Mouse (Mus musculus): ENCODE results near the gene Prkag2. TPM values are rescaled to one million over a fixed set of nuclear protein-coding genes. Genes with fewer than 3 reads are reported as not detected.

Gene Prkag2
- polyA plus RNA-seq, 1 experiment from 2014 or later = 36.4 TPM

- TF ChIP-seq CTCF (IDR thresholded peaks at IDR 0.05; ENCODE audit: low read depth) = no peak
- 39% methylated on average over 6 of the region's 6 CpGs for WGBS
These were observed 94.8 kb downstream of the Prkag2 start for GRCm38 (mm10) chr5:25005532-25006129.

GRCm38 (mm10) chr5:25001391-25001794 is 99.0 kb downstream of the Prkag2 start:
- Histone ChIP-seq H3K4me2 (ENCODE audit: low read length) (no peak overlapping the region), H3K27me3 (ENCODE audit: insufficient read depth, low read length) (no peaks in the 10 kb centered on the region), H3K4me1 (replicated peaks; ENCODE audit: insufficient read depth, low read length) (no peaks in the 10 kb centered on the region), H3K4me3 (replicated peaks; ENCODE audit: low read depth, low read length) (no peak overlapping the region), H3K36me3 (ENCODE audit: insufficient read depth, low read length) (no peaks in the 10 kb centered on the region), H3K27ac (no peak overlapping the region), H3K9ac (ENCODE audit: low read depth, low read length) (no peak overlapping the region), H3K9me3 (replicated peaks; ENCODE audit: low read length) (no peaks in the 10 kb centered on the region)
- ATAC-seq (replicated peaks; ENCODE audit: low FRiP score, low read depth) (no peak), DNase-seq (ENCODE audit: low spot score) (no peak)
- no peak for TF ChIP-seq CTCF (IDR thresholded peaks at IDR 0.05; ENCODE audit: low read depth)
- 30% methylated on average over 8 of the region's 8 CpGs for WGBS

More at GRCm38 (mm10) chr5:25005532-25006129, 94.8 kb downstream of the Prkag2 start:
- Histone ChIP-seq H3K27me3 (ENCODE audit: insufficient read depth, low read length) (no peaks in the 10 kb centered on the region), H3K36me3 (ENCODE audit: insufficient read depth, low read length) (no peaks in the 10 kb centered on the region), H3K9ac (ENCODE audit: low read depth, low read length) (no peak overlapping the region), H3K4me1 (replicated peaks; ENCODE audit: insufficient read depth, low read length) (peaks cover 4% of the 10 kb centered on the region), H3K4me2 (ENCODE audit: low read length) (no peak overlapping the region), H3K4me3 (replicated peaks; ENCODE audit: low read depth, low read length) (no peak overlapping the region), H3K27ac (no peak overlapping the region), H3K9me3 (replicated peaks; ENCODE audit: low read length) (no peaks in the 10 kb centered on the region)
- ATAC-seq (replicated peaks; ENCODE audit: low FRiP score, low read depth) = no peak
- peak; percentile 29 for DNase-seq (ENCODE audit: low spot score)

GRCm38 (mm10) chr5:24999351-24999750 is 101.1 kb downstream of the Prkag2 start:
- no peak for TF ChIP-seq CTCF (IDR thresholded peaks at IDR 0.05; ENCODE audit: low read depth)
- H3K27ac ChIP-seq = no peak overlapping the region
- WGBS = 68% methylated on average over 4 of the region's 4 CpGs

GRCm38 (mm10) chr5:24995576-24996100 is 104.8 kb downstream of the Prkag2 start:
- TF ChIP-seq CTCF (IDR thresholded peaks at IDR 0.05; ENCODE audit: low read depth) = no peak
- Histone ChIP-seq H3K27ac (peak overlapping the region; percentile 82), H3K9me3 (replicated peaks; ENCODE audit: low read length) (no peaks in the 10 kb centered on the region), H3K4me3 (replicated peaks; ENCODE audit: low read depth, low read length) (0 out of 2 replicates have a peak overlapping the region, but pooled peaks have one; percentile 4), H3K27me3 (ENCODE audit: insufficient read depth, low read length) (no peaks in the 10 kb centered on the region), H3K4me2 (ENCODE audit: low read length) (peak overlapping the region; percentile 56), H3K36me3 (ENCODE audit: insufficient read depth, low read length) (no peaks in the 10 kb centered on the region), H3K9ac (ENCODE audit: low read depth, low read length) (peak overlapping the region; percentile 44; the same call in 1 of the 2 replicates), H3K4me1 (replicated peaks; ENCODE audit: insufficient read depth, low read length) (no peaks in the 10 kb centered on the region; the same call in 1 of the 2 replicates)
- DNase-seq (ENCODE audit: low spot score) = peak; percentile 94
- 5% methylated on average over 13 of the region's 13 CpGs for WGBS
- ATAC-seq (replicated peaks; ENCODE audit: low FRiP score, low read depth) = peak; percentile 86

More at GRCm38 (mm10) chr5:24999351-24999750, 101.1 kb downstream of the Prkag2 start:
- Histone ChIP-seq H3K9ac (ENCODE audit: low read depth, low read length) (no peak overlapping the region), H3K4me3 (replicated peaks; ENCODE audit: low read depth, low read length) (no peak overlapping the region), H3K4me1 (replicated peaks; ENCODE audit: insufficient read depth, low read length) (no peaks in the 10 kb centered on the region; the same call in 1 of the 2 replicates), H3K9me3 (replicated peaks; ENCODE audit: low read length) (no peaks in the 10 kb centered on the region), H3K27me3 (ENCODE audit: insufficient read depth, low read length) (no peaks in the 10 kb centered on the region), H3K4me2 (ENCODE audit: low read length) (no peak overlapping the region), H3K36me3 (ENCODE audit: insufficient read depth, low read length) (no peaks in the 10 kb centered on the region)
- DNase-seq (ENCODE audit: low spot score) (peak; percentile 38), ATAC-seq (replicated peaks; ENCODE audit: low FRiP score, low read depth) (no peak)

DNA sequence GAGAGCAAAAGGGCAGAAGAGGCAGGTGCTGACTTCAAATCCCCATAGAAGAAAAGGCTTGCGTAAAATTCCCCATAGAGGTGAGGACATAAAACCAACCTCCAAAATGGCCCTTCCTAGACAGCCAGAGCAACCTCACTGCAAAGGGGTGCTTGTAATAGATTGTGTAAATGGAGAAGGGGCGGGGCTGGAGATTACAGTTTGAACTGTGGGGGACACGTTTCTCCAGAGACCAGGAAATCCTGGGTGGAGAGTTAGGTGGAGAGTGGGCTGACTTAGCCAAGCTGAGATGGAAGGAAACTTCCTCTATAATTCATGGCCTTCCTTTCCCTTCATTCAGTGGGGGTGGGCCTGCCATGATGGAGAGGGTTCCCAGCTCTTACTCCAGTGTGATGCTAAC is 107.3 kb downstream of the Prkag2 start:
- no peaks in the 10 kb centered on the region; the same call in 1 of the 2 replicates for H3K4me1 ChIP-seq (replicated peaks; ENCODE audit: insufficient read depth, low read length)
- no peaks in the 10 kb centered on the region for H3K27me3 ChIP-seq (ENCODE audit: insufficient read depth, low read length)
- H3K9me3 ChIP-seq (replicated peaks; ENCODE audit: low read length) = no peaks in the 10 kb centered on the region
- H3K4me2 ChIP-seq (ENCODE audit: low read length) = no peak overlapping the region
- H3K27ac ChIP-seq = no peak overlapping the region
- no peak for DNase-seq (ENCODE audit: low spot score)
- H3K9ac ChIP-seq (ENCODE audit: low read depth, low read length) = no peak overlapping the region
- H3K36me3 ChIP-seq (ENCODE audit: insufficient read depth, low read length) = no peaks in the 10 kb centered on the region
- 58% methylated on average over 3 of the region's 3 CpGs for WGBS
- no peak overlapping the region for H3K4me3 ChIP-seq (replicated peaks; ENCODE audit: low read depth, low read length)
- ATAC-seq (replicated peaks; ENCODE audit: low FRiP score, low read depth) = no peak
- TF ChIP-seq CTCF (IDR thresholded peaks at IDR 0.05; ENCODE audit: low read depth) = no peak

- Histone ChIP-seq H3K36me3 (ENCODE audit: insufficient read depth, low read length) (no peaks in the 10 kb centered on the region), H3K27me3 (ENCODE audit: insufficient read depth, low read length) (no peaks in the 10 kb centered on the region), H3K27ac (no peak overlapping the region), H3K4me2 (ENCODE audit: low read length) (no peak overlapping the region), H3K4me1 (replicated peaks; ENCODE audit: insufficient read depth, low read length) (no peaks in the 10 kb centered on the region; the same call in 1 of the 2 replicates), H3K9me3 (replicated peaks; ENCODE audit: low read length) (no peaks in the 10 kb centered on the region), H3K4me3 (replicated peaks; ENCODE audit: low read depth, low read length) (no peak overlapping the region), H3K9ac (ENCODE audit: low read depth, low read length) (no peak overlapping the region)
- DNase-seq (ENCODE audit: low spot score) (no peak), ATAC-seq (replicated peaks; ENCODE audit: low FRiP score, low read depth) (no peak)
- no peak for TF ChIP-seq CTCF (IDR thresholded peaks at IDR 0.05; ENCODE audit: low read depth)
- WGBS = 60% methylated on average over 1 of the region's 1 CpGs
These were observed 108.9 kb downstream of the Prkag2 start for GRCm38 (mm10) chr5:24991575-24991974.
